In the genomic region with DNA sequence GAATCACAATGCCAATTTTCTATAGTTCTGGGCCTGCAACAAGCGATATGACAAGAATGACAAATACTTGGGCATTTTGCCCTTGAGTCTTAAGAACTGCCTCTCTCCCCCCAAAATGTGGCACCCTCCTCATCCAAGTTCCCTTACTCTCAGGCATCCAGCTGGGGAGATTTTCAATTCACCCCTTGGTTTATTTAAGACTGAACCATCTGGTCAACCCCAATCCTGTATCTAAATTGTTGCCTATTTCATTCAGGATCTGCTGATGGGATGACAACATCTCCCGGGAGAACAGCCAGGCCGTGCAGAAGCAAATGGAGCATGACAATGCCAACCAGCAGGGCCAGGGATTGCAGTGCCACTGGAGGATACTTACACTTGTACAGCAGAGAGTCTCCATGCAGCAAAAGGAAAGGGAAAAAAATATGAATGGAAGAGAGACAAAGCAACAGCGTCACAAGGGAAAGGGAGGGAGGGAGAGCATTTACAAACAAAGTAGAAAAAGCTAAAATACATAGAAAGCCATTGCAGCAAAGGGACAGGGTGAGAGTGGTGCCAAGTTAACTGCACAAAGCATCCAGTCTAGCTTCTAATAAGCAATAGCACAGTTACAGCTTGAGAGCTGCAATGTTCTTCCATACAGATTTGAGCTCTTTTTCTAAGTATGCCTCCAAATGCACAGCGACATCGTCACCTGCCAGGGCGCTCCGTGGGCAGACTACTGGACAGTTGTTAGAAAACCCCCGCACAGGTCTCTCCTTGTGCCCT, we compare ENCODE assay signal across 10 mouse cellular contexts. TPM values are rescaled to one million over a fixed set of nuclear protein-coding genes. Genes with fewer than 3 reads are reported as not detected.
A peak's percentile ranks its signal among the peaks of the same experiment; 100 is the strongest.
DNase-seq lines count a peak whose midpoint lies in the region; ATAC-seq and TF ChIP-seq lines count a peak whose summit lies in the region.
"Had no signal": no experiment of that assay in that cellular context is flagged by ENCODE, and none has a peak within 500 bp of the region (broad histone marks: within the 10 kb centered on the region; RNA-seq: fewer than 3 reads in every experiment).

No protein-coding gene starts in this region.

- no peak overlapping the region for H3K4me2 ChIP-seq in forebrain, postnatal 0 days (ENCODE audit: low read depth)
- H3K4me2 ChIP-seq: liver, embryonic 13.5 days had no signal

- DNase-seq in gastrocnemius, postnatal 10 days, result peak; percentile 11
- DNase-seq in gastrocnemius, adult 8-10 months (ENCODE audit: low spot score in 2 of 2), result no peak
- DNase-seq in adipocyte (ENCODE audit: low spot score), result peak; percentile 72
- peak; percentile 85 for DNase-seq in forebrain, postnatal 0 days
- peak; percentile 29 to 84 for DNase-seq in left cerebral cortex, adult 8-10 months (ENCODE audit: low spot score in 2 of 2)
- DNase-seq in right cerebral cortex, postnatal 4 days, result peak; percentile 68
- DNase-seq in spleen, postnatal 14 days (ENCODE audit: low spot score in 2 of 2), result no peak
- DNase-seq: liver, embryonic 13.5 days had no signal

- peak; percentile 89 for ATAC-seq in forebrain, postnatal 0 days
- ATAC-seq in activated CD4-positive, CD25-positive, alpha-beta regulatory T cell, adult 4 months, result no peak

- H3K27ac ChIP-seq in forebrain, postnatal 0 days (ENCODE audit: low read depth, low read length), result peak overlapping the region; percentile 60
- H3K27ac ChIP-seq: liver, embryonic 13.5 days had no signal

- H3K36me3 ChIP-seq in forebrain, postnatal 0 days (ENCODE audit: insufficient read depth), result no peaks in the 10 kb centered on the region
- H3K36me3 ChIP-seq: liver, embryonic 13.5 days had no signal

- WGBS in forebrain, postnatal 0 days, result 45% methylated on average over 9 of the region's 9 CpGs

- H3K9me3 ChIP-seq in forebrain, postnatal 0 days (ENCODE audit: low read length), result no peaks in the 10 kb centered on the region
- H3K9me3 ChIP-seq: liver, embryonic 13.5 days had no signal

- peaks cover 17% of the 10 kb centered on the region for H3K4me1 ChIP-seq in forebrain, postnatal 0 days (ENCODE audit: insufficient read depth)
- H3K4me1 ChIP-seq: liver, embryonic 13.5 days had no signal

- H3K27me3 ChIP-seq in forebrain, postnatal 0 days (ENCODE audit: insufficient read depth, low read length), result no peaks in the 10 kb centered on the region
- H3K27me3 ChIP-seq: CH12.LX had no signal

- no peak overlapping the region for H3K9ac ChIP-seq in forebrain, postnatal 0 days
- H3K9ac ChIP-seq: liver, embryonic 13.5 days had no signal

- no peak overlapping the region for H3K4me3 ChIP-seq in forebrain, postnatal 0 days (ENCODE audit: low read depth, low read length)
- H3K4me3 ChIP-seq: liver, embryonic 13.5 days had no signal

- TF ChIP-seq CTCF in forebrain, postnatal 0 days (IDR thresholded peaks at IDR 0.05; ENCODE audit: low read depth), result no peak

RNA-seq across cellular contexts. Expression of gene Scgn, which starts 58.4 kb away (rescaled TPM):
- total RNA-seq in gastrocnemius, postnatal 10 days (2021), result not detected
- total RNA-seq in gastrocnemius, adult 8-10 months (2022), result not detected
- total RNA-seq in forebrain, postnatal 0 days (2014; rRNA removed), result 1.4 and 3.7 TPM in 2 replicates
- 2.7 and 3.8 TPM in 2 replicates for polyA plus RNA-seq in forebrain, postnatal 0 days (2015; fragmentation: Nextera tagmentation; extraction: Ambion mirVana)
- 1 to 10 TPM in 1 of 4 experiments, under 1 TPM in 3; 0.51 to 1.7 (median 0.69) TPM for total RNA-seq in left cerebral cortex, adult 8-10 months (2022)
- polyA plus RNA-seq in activated CD4-positive, CD25-positive, alpha-beta regulatory T cell, adult 4 months (2017; shearing (Covaris generic)), result not detected
- total RNA-seq: CH12.LX had no signal
- polyA plus RNA-seq: liver, embryonic 13.5 days had no signal

Comparison
In these comparisons a context has a peak if more than half of its experiments do, and no peak if none do; other contexts are left out.
1. DNase-seq: peak in gastrocnemius, postnatal 10 days (single experiment), adipocyte (single experiment), forebrain, postnatal 0 days (single experiment), left cerebral cortex, adult 8-10 months (2 of 2) and right cerebral cortex, postnatal 4 days (single experiment); none in gastrocnemius, adult 8-10 months (0 of 2) and spleen, postnatal 14 days (0 of 2).